8 mouse cellular contexts compared by ENCODE assay signal in genomic region chr6:34176111-34176863, GRCm38 (mm10). TPM values are rescaled to one million over a fixed set of nuclear protein-coding genes. Genes with fewer than 3 reads are reported as not detected.
DNase-seq lines count a peak whose midpoint lies in the region; ATAC-seq and TF ChIP-seq lines count a peak whose summit lies in the region.

No protein-coding gene starts in this region.

- peak overlapping the region; percentile 80 for H3K4me2 ChIP-seq in liver, embryonic 16.5 days (ENCODE audit: low read depth, low read length)

- H3K4me3 ChIP-seq in left cerebral cortex, adult 2 months = peak overlapping the region; percentile 87
- peak overlapping the region; percentile 84 for H3K4me3 ChIP-seq in liver, embryonic 16.5 days (ENCODE audit: low read depth, low read length)

- intact Hi-C loops in left cerebral cortex, adult 2 months (cut with DNase I) = loop anchor here (2.0 kb wide), 1 partner anchor 927 kb away; the partner anchor contains the start of gene Exoc4
- intact Hi-C loops in left cerebral cortex, postnatal 36 days (cut with DNase I) = no loop called here

- no peak for DNase-seq in left cerebral cortex, adult 2 months (ENCODE audit: extremely low spot score in 1 of 2, low spot score in 2 of 2)
- no peak for DNase-seq in left cerebral cortex, postnatal 36 days (ENCODE audit: low spot score in 2 of 2)
- DNase-seq in adipocyte (ENCODE audit: low spot score) = peak; percentile 65
- DNase-seq in forelimb bud, embryonic 11.5 days (ENCODE audit: low read depth, low spot score) = peak; percentile 45
- DNase-seq in urinary bladder, postnatal 25 days (ENCODE audit: low spot score) = no peak
- no peak for DNase-seq in urinary bladder, adult 18-20 months (ENCODE audit: low spot score in 2 of 2)
- no peak for DNase-seq in adrenal gland, postnatal 4 days (ENCODE audit: low spot score in 2 of 2)

- H3K27me3 ChIP-seq in liver, embryonic 16.5 days (ENCODE audit: control insufficient read depth, insufficient read depth, low read depth, low read length) = no peaks in the 10 kb centered on the region

- WGBS in liver, embryonic 16.5 days (ENCODE audit: insufficient replicate concordance) = under 1% methylated on average over 29 of the region's 29 CpGs

- peaks cover 2% of the 10 kb centered on the region; the same call in 1 of the 2 replicates for H3K9me3 ChIP-seq in liver, embryonic 16.5 days (replicated peaks; ENCODE audit: control insufficient read depth, low read length)

- peak; percentile 70 for ATAC-seq in liver, embryonic 16.5 days (ENCODE audit: low read depth)

- peak overlapping the region; percentile 86 for H3K9ac ChIP-seq in liver, embryonic 16.5 days (ENCODE audit: low read depth, low read length)

- no peaks in the 10 kb centered on the region for H3K36me3 ChIP-seq in liver, embryonic 16.5 days (ENCODE audit: control insufficient read depth, insufficient read depth)

- no peak for TF ChIP-seq CTCF in left cerebral cortex, adult 2 months (IDR thresholded peaks at IDR 0.05)

- peaks cover 8% of the 10 kb centered on the region for H3K4me1 ChIP-seq in liver, embryonic 16.5 days (ENCODE audit: control insufficient read depth, low read depth, low read length)

- peak overlapping the region; percentile 82 for H3K27ac ChIP-seq in left cerebral cortex, adult 2 months
- H3K27ac ChIP-seq in liver, embryonic 16.5 days (ENCODE audit: low read length) = peak overlapping the region; percentile 87

RNA-seq across cellular contexts. Expression of gene Slc35b4, which starts 0.6 kb away (rescaled TPM):
- total RNA-seq in left cerebral cortex, adult 2 months (2021) = 10 to 100 TPM; 65.4 to 68.6 TPM
- 10 to 100 TPM; 58.9 to 59.3 TPM for total RNA-seq in left cerebral cortex, postnatal 36 days (2021)
- polyA plus RNA-seq in liver, embryonic 16.5 days (2015; fragmentation: Nextera tagmentation; extraction: Ambion mirVana) = 20.1 and 20.4 TPM in 2 replicates
- total RNA-seq in adrenal gland, postnatal 4 days (2021) = 10 to 100 TPM; 26.9 to 35.9 TPM

Comparison
In these comparisons a context has a peak if more than half of its experiments do, and no peak if none do; other contexts are left out.
1. DNase-seq: peak in adipocyte (single experiment) and forelimb bud, embryonic 11.5 days (single experiment); none in left cerebral cortex, adult 2 months (0 of 2), left cerebral cortex, postnatal 36 days (0 of 2), urinary bladder, postnatal 25 days (single experiment), urinary bladder, adult 18-20 months (0 of 2) and adrenal gland, postnatal 4 days (0 of 2).